Mouse (Mus musculus) heart, adult 2 months (tissue): ENCODE data around the gene Pon3.

ENCODE experiments used
- CTCF ChIP-seq: fragments of 200-600 bp; IDR thresholded peaks from 2 replicates; pipeline ENCODE4 v1.8.1; 2022; ENCODE audit warnings: antibody characterized with exemption, mild to moderate bottlenecking, moderate library complexity
- EP300 ChIP-seq: fragments of 200-500 bp; IDR thresholded peaks from 2 replicates; pipeline ENCODE4 v1.6.1; 2011; ENCODE audit warnings: low read depth, low read length, control low read depth; ENCODE audit not compliant: insufficient read depth

DNA sequence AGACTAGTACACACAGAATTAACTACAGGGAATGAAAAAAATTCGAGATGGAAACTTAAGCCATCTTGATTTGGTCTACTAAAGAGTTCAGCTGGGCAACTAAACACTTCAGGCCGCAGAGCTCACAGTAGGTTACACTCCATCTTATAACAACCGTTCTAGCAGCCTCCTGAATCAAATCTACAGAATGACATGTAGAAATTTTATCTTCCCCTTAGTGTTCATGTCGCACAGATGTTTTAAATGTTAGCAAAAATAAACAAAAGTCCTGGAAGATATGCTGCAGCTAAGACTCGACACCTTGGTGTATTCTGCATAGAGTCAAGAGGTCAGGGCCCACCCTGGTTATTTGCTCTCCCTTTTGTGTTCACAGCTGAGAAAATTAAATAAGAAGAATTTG lies 31.8 kb upstream of the Pon3 start:
- TF ChIP-seq CTCF = no peak
- TF ChIP-seq EP300 = no peak
